Mouse (Mus musculus): Measurements from ENCODE around the gene Glod4.
A peak's percentile ranks its signal among the peaks of the same experiment; 100 is the strongest.

Gene Glod4

DNA sequence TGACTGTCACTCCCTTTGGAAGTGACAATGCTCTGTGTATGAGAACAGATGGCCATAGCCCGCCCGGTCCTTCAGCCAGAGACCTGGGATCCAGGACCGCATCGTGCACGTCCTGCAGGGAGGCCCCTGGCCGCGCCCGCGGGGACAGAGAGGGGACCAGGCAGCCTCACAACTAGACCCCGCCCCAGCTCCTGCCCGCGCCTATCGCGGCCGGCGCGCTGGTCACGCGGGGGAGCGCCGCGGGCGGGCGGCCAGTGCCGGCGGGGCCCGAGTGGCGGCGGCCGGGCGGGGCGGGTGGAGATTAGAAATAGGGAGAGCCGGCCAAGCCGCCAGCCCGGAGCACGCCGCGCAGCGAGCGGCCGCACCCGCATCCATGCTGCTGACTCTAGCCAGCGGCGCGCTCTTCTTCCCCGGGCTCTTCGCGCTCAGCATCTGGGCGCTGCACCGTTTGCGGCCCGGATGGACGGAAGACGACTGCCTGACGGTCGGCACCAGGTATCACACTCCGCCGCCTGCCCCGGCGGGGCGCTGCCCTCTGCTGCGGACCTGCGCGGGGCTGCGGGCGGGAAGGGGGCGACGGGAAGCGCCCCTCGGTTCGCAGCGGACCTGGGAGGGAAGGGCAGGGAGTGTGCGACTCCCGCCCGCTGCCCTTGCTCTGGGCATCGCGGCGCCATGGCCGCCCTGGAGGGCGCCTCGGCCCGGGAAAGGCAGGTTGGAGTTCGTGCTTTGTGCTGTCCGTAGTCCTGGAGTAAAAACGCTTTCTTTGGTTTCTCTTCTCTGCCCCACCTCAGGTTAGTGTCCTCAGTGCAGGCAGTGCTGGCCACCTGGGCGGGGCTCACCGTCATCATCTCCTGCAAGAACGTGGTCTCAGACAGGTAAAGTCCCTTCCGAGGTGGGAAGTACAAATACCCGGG, 41.5 kb downstream of the Glod4 start:
- peak; percentile 72 for DNase-seq (ENCODE audit: low spot score)

DNA sequence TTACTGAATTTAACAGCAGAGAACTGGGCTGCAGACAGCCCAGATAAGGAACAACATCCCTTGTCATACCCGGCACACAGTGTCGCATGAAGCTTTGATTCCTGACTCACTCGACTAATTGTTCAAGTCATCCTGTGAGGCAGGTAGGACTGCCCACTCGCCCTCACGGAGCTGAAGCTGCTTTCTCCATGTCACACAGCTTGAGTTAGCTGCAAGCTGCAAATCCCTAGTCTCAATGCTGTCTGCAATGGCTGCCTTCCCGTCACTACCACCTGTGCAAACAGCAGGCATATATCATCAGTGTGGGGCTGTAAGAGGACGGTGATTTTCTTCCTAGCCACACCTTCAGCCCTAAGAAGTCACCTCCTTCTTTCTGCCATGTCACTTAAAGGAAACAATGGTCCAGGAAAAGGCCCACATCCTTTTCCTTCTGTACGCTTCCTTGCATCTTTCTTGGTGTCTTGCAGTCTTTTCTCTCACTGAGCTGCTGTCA, 46.5 kb downstream of the Glod4 start:
- no peak for DNase-seq (ENCODE audit: low spot score)

- no peak for DNase-seq (ENCODE audit: low spot score)
Measured at GRCm38 (mm10) chr11:76196275-76196976, 47.1 kb downstream of the Glod4 start.

DNA sequence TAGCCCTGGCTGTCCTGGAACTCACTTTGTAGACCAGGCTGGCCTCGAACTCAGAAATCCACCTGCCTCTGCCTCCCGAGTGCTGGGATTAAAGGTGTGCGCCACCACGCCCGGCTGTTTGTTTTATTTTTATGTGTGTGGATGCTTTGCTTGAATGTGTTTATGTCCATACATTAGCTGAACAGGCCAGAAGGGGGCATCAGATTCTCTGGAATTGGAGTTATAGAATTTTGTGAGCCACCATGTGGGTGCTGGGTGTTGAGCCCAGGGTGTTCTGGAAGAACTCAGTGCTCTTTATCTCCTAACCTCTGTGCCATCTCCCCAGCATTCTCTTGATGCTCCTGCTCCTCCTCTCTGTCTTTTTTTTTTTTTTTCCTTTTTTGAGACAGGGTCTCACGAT, 56.6 kb downstream of the Glod4 start:
- DNase-seq (ENCODE audit: low spot score) = no peak

DNA sequence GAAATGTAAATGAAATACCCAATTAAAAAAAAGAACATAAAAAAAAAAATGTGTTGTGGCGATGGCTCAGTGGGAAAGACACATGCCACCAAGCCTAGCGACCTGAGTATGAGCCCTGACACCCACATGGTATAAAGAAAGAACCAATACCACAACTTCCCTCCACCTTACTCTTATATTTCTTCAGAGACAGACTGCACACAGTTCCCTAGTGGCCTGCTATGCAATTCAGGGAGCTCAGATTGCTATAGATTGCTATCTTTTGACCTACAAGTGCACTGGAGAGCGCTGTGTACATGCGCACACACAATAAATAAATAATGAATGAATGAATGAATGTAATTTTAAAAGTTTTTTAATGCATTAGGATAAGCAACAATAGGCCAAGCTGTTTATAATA, 59.8 kb downstream of the Glod4 start:
- no peak for DNase-seq (ENCODE audit: low spot score)

DNA sequence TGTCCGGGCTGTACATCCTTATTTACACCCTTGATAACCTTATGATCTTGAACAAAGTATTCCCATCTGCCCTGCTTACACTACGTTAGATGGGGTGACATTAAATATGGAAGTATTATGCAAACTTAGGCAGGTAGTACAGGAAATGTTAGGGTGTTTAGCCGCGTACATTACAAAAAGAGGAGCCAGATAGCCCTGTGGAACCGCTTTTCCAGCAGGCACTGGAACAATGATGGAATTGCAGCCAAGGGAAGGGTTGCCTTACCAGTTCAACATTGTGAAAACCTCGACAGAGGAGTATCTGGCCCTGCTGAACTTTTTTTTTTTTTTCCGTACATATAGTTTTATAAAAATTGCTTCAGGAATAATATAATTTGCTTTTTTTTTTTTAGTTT, 63.4 kb downstream of the Glod4 start:
- no peak for DNase-seq (ENCODE audit: low spot score)

DNA sequence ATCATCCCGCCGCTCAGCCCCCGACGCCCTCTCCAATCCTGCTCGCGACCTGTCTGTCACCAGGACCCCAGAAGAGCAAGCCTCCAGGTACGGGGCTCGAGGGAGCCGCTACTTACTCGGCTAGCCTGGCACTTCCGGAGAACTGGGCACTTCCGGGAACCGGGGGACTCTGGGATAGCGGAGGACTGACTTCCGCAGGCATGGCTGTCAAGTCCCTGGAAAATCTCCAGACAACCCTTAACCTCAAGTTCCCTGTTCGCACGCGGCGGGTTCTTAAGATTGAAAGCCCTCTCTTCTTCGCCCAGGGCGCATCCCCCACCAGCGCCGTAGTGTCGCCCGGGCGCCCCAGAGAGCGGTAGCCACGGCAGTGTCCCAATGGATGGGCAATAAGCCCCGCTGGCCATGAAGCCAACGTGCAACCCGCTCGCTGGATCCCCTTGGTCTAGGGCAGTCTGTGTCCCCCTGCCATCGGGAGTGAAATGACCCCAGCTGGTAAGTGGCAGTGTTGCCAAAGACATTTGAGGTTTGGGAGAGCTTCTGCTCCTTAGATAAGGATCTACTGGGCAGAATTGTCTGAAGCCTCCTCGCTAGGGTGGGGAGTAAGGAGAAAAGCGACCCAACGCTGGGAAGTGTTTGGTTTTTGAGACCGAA, 63.9 kb downstream of the Glod4 start, which contains the start of the genes Vps53 and Fam57a:
Vps53 (minus strand) TSS at position 153 of the 651 bp plus-strand sequence.
Fam57a (plus strand) TSS at position 177 of the 651 bp plus-strand sequence.
- DNase-seq (ENCODE audit: low spot score) = peak; percentile 85

DNA sequence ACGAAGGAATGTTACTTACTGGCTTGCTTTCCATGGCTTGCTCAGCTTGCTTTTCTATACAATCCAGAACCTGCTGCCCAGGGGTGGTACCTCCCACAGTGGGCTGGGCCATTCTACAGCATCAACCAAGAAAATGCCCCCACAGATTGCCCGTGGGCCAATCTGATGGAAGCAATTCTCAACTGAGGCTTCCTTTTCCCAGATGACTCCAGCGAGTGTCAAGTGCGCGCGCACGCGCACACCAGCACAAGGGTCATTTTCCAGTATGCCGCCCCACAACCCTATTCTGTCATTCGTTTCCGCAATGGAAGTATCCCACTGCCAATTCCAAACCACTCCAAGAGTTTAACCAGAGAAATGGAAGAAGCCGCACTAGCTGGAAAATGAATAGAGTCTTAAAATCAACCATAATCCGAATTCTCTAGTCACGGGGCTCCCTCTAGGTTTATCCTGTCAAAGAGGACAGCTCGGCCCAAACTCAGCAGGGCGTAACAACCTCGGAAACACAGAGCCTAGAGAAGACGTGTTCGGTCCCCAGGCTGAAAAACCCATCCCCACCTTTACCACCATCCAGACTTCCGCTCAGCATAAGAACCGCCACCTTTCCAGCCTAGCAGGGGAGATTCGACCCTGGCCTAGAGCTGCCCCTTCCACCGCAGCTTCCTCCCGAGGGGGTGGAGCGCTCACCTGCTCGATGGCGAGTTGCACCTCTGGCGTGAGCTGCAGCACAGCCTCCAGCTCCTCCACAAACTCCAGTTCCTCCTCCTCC, 64.6 kb downstream of the Glod4 start:
- no peak for DNase-seq (ENCODE audit: low spot score)

GRCm38 (mm10) chr11:76170207-76170606, 73.3 kb downstream of the Glod4 start:
- DNase-seq (ENCODE audit: low spot score) = no peak

DNA sequence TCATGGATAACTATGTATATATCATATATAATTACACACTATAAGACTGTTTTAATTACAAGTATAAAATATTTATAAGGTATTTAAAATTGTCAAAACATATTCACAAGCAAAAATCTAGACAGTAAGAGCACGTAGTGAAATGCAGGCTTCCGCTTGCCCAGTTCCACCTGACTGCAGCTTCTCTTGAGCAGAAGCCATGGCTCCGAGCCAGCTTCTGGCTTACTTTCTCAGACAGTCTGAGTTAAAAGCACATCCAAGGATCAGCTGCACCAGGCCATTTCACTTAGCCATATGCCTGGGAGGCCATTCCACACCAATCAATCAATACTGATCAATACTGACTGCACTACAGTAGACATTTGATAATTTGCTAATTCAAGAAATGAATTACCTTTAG, 74.5 kb downstream of the Glod4 start:
- DNase-seq (ENCODE audit: low spot score) = no peak

GRCm38 (mm10) chr11:76167079-76167765, 76.3 kb downstream of the Glod4 start:
- DNase-seq (ENCODE audit: low spot score) = peak; percentile 76

DNA sequence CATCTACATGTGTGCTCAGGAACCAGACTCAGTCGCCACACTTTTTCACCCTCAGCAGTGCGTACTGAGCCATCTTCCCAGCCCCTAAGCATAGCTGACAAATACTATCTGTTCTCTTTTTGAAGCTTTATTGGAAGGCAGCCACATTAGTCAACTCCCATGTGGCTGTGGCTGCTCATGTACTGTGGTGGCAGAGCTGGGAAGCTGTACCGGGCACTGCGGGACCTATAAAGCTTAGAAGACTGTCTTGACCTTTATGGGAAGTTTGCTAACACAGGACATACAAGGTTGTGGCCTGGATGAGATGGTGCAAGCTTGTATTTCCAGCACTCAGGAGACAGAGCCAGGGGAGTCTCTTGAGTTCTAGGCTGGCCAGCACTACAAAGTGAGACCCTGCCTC, 76.9 kb downstream of the Glod4 start:
- DNase-seq (ENCODE audit: low spot score) = no peak

- no peak for DNase-seq (ENCODE audit: low spot score)
Measured at GRCm38 (mm10) chr11:76160251-76160650, 83.3 kb downstream of the Glod4 start.

DNA sequence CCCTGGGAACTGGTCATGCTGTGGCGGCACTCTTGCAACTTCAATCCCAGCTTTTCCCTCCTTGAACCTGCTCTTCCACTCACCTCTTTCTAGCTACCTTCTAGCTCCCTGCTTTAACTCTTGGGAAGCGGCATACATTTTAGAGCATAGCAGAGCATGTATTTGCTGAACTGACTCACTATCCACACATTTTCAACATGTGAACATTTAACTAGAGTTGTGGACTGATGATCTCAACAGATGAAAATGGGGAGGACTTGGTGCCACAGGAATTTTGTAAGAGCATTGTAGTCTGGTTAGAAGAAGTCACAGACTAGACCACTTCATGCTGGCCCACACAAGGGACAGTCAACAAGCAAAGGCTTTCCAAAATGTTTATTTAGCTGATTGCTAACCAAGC, 85.2 kb downstream of the Glod4 start:
- no peak for DNase-seq (ENCODE audit: low spot score)

DNA sequence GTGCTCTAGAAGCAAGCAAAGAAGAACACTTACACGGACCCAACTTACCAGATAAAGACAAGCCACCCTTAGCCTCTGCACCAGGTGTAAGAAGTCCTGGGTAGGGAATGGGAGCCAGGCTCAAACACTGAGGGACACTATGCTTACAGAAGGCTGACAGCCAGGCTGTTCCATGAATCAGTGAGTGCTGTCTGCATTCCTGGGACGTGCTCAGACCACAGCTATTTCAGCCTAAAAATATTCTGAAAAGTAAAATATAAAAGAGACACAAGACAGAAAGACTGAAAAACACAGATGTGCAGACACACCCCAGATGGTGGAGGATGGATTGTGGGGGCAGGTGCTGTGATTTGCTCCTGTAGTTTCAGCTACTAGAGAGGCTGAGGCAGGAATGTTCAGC, 88.7 kb downstream of the Glod4 start:
- no peak for DNase-seq (ENCODE audit: low spot score)

DNA sequence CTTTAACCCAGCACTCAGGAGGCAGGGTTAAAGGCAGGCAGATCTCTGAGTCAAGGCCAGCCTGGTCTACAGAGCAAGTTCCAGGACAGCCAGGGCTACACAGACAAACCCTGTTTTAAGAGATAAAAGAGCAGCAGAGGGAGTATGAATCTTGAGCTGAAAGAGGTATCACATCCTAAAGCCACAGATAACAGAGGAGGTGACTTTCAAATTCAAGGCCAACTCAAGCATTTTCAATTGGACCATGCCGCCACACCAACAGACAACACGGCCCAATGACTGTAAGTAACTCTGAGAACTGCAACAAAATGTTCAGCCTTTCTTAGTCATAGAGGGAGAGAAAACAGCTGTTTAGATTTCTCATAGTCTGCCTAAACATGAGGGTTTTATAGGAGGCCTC, 89.3 kb downstream of the Glod4 start:
- no peak for DNase-seq (ENCODE audit: low spot score)

- DNase-seq (ENCODE audit: low spot score) = no peak
Measured at GRCm38 (mm10) chr11:76153236-76153951, 90.1 kb downstream of the Glod4 start.

GRCm38 (mm10) chr11:76150980-76151379, 92.5 kb downstream of the Glod4 start:
- DNase-seq (ENCODE audit: low spot score) = no peak

GRCm38 (mm10) chr11:76148055-76149008, 95.2 kb downstream of the Glod4 start:
- no peak for DNase-seq (ENCODE audit: low spot score)

All from ovary, postnatal 14 days (tissue).